Mouse (Mus musculus): ENCODE results near the gene Edn2.

The Edn2 gene

GRCm38 (mm10) chr4:120204357-120204942 lies 43.4 kb downstream of the Edn2 start:
- DNase-seq (ENCODE audit: inconsistent ontology term): no peak

GRCm38 (mm10) chr4:120206471-120206891 lies 45.5 kb downstream of the Edn2 start:
- DNase-seq (ENCODE audit: inconsistent ontology term): no peak

- no peak for DNase-seq (ENCODE audit: inconsistent ontology term)
Observed at GRCm38 (mm10) chr4:120212080-120212479, 51.1 kb downstream of the Edn2 start.

- DNase-seq (ENCODE audit: inconsistent ontology term): no peak
Observed at GRCm38 (mm10) chr4:120212812-120213211, 51.8 kb downstream of the Edn2 start.

GRCm38 (mm10) chr4:120215915-120216591 lies 55.0 kb downstream of the Edn2 start:
- DNase-seq (ENCODE audit: inconsistent ontology term): peak; percentile 50

GRCm38 (mm10) chr4:120216883-120217282 lies 55.9 kb downstream of the Edn2 start:
- no peak for DNase-seq (ENCODE audit: inconsistent ontology term)

Data from Muller cell, postnatal 12 days (primary cell).